Mouse (Mus musculus) olfactory bulb, adult 2 months (tissue): ENCODE results near the gene Mus81.

ENCODE experiments used
- CTCF ChIP-seq: fragments of 200-500 bp; IDR thresholded peaks from 2 replicates; pipeline ENCODE4 v1.5.1; 2012; ENCODE audit warnings: low read depth, mild to moderate bottlenecking, low read length, moderate library complexity; ENCODE audit not compliant: insufficient read depth
- POLR2A ChIP-seq: fragments of 200-500 bp; IDR thresholded peaks from 2 replicates; pipeline ENCODE4 v1.6.1; 2012; ENCODE audit warnings: mild to moderate bottlenecking, low read depth, low read length, moderate library complexity; ENCODE audit not compliant: insufficient read depth

DNA sequence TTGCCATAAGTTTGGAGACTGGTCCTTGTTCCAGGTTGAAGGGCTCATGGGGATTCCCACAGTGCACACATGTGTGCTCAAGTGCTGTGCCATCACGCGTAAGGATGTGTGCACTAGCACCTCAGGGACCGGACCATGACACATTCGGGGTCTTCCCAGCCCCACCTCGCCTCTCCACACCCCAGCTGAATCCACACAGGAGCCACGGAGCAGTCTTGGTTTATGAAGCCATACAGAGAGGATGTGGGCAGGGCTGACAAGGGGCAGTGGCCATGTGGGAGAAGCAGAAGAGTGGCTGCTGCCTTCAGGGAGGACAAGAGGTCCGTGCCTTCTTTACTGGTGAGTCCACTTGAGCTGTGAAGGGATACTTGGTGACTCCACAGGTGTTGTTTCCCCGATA is 23.2 kb downstream of the Mus81 start:
- no peak for TF ChIP-seq CTCF
- TF ChIP-seq POLR2A, result no peak
